Mouse (Mus musculus) testis, adult 2 months (tissue): ENCODE results near the gene Prdm1.

ENCODE experiments used
- CTCF ChIP-seq: fragments of 200-500 bp; IDR thresholded peaks from 2 replicates; pipeline ENCODE4 v1.5.1; 2012; ENCODE audit warnings: low read depth, mild to moderate bottlenecking, inconsistent platforms, low read length, moderate library complexity; ENCODE audit not compliant: control insufficient read depth, insufficient read depth, insufficient replicate concordance
- POLR2A ChIP-seq: fragments of 200-500 bp; IDR thresholded peaks from 2 replicates; pipeline ENCODE4 v1.6.1; 2012; ENCODE audit warnings: low read depth, mild to moderate bottlenecking, inconsistent platforms, low read length, moderate library complexity; ENCODE audit not compliant: control insufficient read depth

GRCm38 (mm10) chr10:44479286-44479685 lies 49.0 kb downstream of the Prdm1 start:
- TF ChIP-seq CTCF (no peak), POLR2A (no peak)
